Mouse (Mus musculus) heart, embryonic 10.5 days (tissue): Measurements from ENCODE around the gene Fanca. TPM values are rescaled to one million over a fixed set of nuclear protein-coding genes. Genes with fewer than 3 reads are reported as not detected.

Experiments
- DNase-seq: peaks from one replicate; pipeline ENCODE4 v3.0.0-alpha.2; 2017; ENCODE audit warnings: low spot score
- H3K27ac ChIP-seq: fragments of 300-500 bp; sonication (generic); 2 replicates; pipeline ENCODE4 v1.5.1; 2016; ENCODE audit warnings: mild to moderate bottlenecking
- H3K27me3 ChIP-seq: fragments of 300-500 bp; sonication (generic); 2 replicates; pipeline ENCODE4 v1.6.1; 2016; ENCODE audit warnings: mild to moderate bottlenecking; ENCODE audit not compliant: poor library complexity, insufficient read depth, severe bottlenecking
- H3K36me3 ChIP-seq: fragments of 300-500 bp; sonication (generic); 2 replicates; pipeline ENCODE4 v1.6.1; 2016; ENCODE audit warnings: mild to moderate bottlenecking, moderate library complexity
- H3K4me1 ChIP-seq: fragments of 300-500 bp; sonication (generic); 2 replicates; pipeline ENCODE4 v1.6.1; 2016; ENCODE audit warnings: mild to moderate bottlenecking
- H3K4me3 ChIP-seq: fragments of 300-500 bp; sonication (generic); 2 replicates; pipeline ENCODE4 v1.5.1; 2016; ENCODE audit warnings: mild to moderate bottlenecking, moderate library complexity
- H3K9me3 ChIP-seq: fragments of 300-500 bp; sonication (generic); 2 replicates; pipeline ENCODE4 v1.6.1; 2016; ENCODE audit warnings: mild to moderate bottlenecking, moderate library complexity
- WGBS: fragments of 180-500 bp; shearing (Covaris S2); methylation state at CpG from one replicate; pipeline ENCODE4 v1.1.7; 2016; 5-methylcytosine and 5-hydroxymethylcytosine counted together
- polyA plus RNA-seq: library from polyadenylated mRNA; unstranded; fragments of >200 nt; fragmentation: Nextera tagmentation; extraction: Ambion mirVana; gene quantifications from 2 replicates; pipeline ENCODE4 v1.2.1, GENCODE M21; 2016

The Fanca gene
- polyA plus RNA-seq, 1 experiment from 2014 or later: 28.9 TPM

DNA sequence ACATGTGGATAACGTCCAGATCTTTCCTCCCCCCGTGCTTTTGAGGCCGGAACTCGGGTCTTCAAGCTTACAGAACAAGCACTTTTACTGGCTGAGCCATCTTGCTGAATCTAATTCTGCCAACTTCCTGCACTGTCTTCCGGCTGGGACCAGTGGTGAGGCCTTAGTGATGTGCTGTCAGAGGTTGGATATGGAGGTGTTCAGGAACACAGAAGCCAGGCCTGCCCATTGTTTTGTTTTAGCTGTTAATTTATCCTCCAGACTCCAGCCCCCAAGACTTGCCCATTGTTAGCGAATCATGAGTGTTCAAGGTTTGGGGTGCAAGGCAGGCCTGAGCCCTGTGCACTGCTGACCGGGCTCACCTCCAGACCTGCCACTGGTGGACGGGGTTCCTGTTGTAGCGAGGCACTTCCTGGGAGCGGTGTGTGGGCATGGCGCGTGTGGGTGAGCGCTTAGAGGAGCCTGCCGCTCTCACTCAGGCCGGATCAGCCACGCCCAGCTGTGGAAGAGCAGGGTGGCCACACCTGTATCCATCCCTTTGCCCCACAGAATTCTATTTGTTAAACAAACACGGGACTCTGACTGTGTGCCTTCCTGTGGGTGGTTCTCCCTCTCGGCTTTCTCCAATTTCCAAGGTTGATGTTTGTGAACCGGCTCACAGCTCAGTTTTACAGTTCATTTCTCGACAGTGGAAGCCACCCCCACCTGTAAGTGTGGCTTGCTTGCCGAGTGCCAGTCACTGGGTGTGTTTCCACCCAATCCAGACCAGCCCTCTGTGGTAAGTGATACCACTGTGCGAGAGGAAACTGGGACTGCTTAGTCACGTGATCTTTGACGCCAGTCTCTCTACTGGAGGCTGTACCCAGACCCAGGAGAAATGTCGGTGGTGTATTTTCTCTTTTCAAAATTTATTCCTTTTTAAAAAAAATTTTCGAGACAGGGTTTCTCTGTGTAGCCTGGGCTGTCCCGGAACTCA lies 23.0 kb upstream of the Fanca start:
- no peaks in the 10 kb centered on the region for H3K9me3 ChIP-seq
- H3K4me1 ChIP-seq: peaks cover 14% of the 10 kb centered on the region
- H3K27ac ChIP-seq: no peak overlapping the region; the same call in 1 of the 2 replicates
- 81% methylated on average over 27 of the region's 27 CpGs for WGBS
- H3K4me3 ChIP-seq: no peak overlapping the region
- no peak for DNase-seq
- H3K27me3 ChIP-seq: no peaks in the 10 kb centered on the region
- H3K36me3 ChIP-seq: no peaks in the 10 kb centered on the region

DNA sequence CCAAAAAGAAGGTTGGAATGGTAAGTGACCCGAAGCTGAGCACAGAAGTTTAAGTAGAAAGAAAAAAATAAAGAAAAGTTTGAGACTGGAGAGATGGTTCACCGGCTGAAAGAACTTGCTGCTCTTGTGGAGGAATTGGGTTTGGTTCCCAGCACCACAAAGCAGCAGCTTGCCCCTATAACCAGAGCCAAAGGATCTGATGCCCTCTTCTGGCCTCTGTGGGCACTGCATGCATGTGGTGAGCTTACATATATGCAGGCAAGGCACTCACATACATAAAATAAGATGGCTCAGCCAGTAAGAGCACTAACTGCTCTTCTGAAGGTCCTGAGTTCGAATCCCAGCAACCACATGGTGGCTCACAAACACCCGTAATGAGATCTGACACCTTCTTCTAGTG lies 21.7 kb upstream of the Fanca start:
- 93% methylated on average over 4 of the region's 4 CpGs for WGBS
- H3K27me3 ChIP-seq: 0 out of 2 replicates have a peak, but pooled peaks cover 4% of the 10 kb centered on the region
- no peak overlapping the region for H3K27ac ChIP-seq
- DNase-seq: no peak
- H3K36me3 ChIP-seq: no peaks in the 10 kb centered on the region
- H3K9me3 ChIP-seq: no peaks in the 10 kb centered on the region
- H3K4me3 ChIP-seq: no peak overlapping the region
- H3K4me1 ChIP-seq: peaks cover 14% of the 10 kb centered on the region

DNA sequence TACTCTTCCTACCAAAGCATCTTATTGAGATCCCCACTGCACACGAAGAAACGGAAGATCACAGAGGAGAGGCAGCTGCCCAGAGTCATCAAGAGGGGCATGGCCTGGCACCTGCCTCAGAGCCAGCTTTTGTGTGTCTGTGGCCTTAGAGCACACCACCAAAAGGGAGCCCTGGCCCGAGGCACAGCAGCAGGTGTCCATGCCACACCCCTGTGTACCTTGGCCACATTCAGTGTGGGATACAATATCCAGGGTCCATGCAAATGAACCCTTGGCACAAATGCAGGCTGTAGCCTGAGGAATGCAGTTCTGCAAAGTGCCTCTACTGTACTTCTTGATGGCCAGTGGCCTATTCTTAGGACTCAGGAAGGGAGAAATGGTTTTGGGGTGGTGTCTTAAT lies 19.1 kb upstream of the Fanca start:
- no peak for DNase-seq
- Histone ChIP-seq H3K36me3 (no peaks in the 10 kb centered on the region), H3K27ac (no peak overlapping the region), H3K4me3 (no peak overlapping the region), H3K4me1 (peaks cover 20% of the 10 kb centered on the region), H3K27me3 (peaks cover 25% of the 10 kb centered on the region), H3K9me3 (no peaks in the 10 kb centered on the region)
- 76% methylated on average over 3 of the region's 3 CpGs for WGBS

DNA sequence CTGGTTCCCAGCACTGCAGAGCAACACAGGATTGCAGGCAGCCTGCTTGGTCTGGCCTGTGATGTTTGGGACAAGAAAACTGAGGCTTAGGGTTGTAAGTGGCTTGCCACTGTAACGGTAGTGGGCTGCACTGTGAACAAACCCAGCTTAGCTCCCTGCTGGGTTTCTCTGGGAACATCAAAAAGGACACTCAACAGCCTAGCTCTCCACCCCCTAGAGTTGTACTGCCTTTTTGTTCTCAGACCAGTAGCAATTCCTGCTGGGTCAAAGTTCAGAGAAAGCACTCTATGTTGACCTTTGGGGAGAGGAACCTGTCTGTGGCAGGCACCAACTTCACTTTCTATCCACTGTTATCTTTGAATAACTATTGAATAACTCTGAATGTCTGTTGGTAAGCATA lies 16.1 kb upstream of the Fanca start:
- Histone ChIP-seq H3K27ac (peak overlapping the region; percentile 67), H3K27me3 (peaks cover 25% of the 10 kb centered on the region), H3K9me3 (no peaks in the 10 kb centered on the region), H3K4me3 (peak overlapping the region; percentile 72; the same call in 1 of the 2 replicates), H3K4me1 (peaks cover 35% of the 10 kb centered on the region), H3K36me3 (no peaks in the 10 kb centered on the region)
- 9% methylated on average over 1 of the region's 1 CpGs for WGBS
- DNase-seq: no peak

DNA sequence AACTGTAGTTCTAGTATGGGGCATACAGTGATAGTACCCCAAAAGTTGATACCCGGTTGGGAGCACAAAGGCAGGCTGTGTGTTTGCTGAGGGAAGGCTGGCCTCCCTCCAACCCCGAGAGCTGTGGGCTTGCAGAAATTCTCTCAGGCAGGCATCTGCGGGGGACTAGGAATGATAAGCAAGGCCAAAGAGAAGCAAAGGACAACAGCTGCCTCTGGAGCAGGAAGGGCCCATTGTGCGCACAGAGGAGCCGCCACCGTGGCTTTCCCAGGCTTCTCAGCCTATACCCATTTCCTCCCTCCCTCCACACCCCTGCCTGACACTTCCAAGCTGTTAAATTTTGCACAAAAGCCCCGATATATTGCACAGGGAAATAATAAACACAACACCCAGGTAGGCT lies 15.5 kb upstream of the Fanca start:
- H3K4me1 ChIP-seq: peaks cover 35% of the 10 kb centered on the region
- no peak for DNase-seq
- no peaks in the 10 kb centered on the region for H3K9me3 ChIP-seq
- peak overlapping the region; percentile 72; the same call in 1 of the 2 replicates for H3K4me3 ChIP-seq
- peaks cover 25% of the 10 kb centered on the region for H3K27me3 ChIP-seq
- WGBS: 7% methylated on average over 7 of the region's 7 CpGs
- H3K27ac ChIP-seq: peak overlapping the region; percentile 67
- H3K36me3 ChIP-seq: no peaks in the 10 kb centered on the region

GRCm38 (mm10) chr8:123333091-123333587 lies 14.8 kb upstream of the Fanca start:
- Histone ChIP-seq H3K36me3 (no peaks in the 10 kb centered on the region), H3K27ac (peak overlapping the region; percentile 54; the same call in 1 of the 2 replicates), H3K4me1 (peaks cover 35% of the 10 kb centered on the region), H3K9me3 (no peaks in the 10 kb centered on the region), H3K27me3 (peaks cover 25% of the 10 kb centered on the region), H3K4me3 (peak overlapping the region; percentile 72)
- no peak for DNase-seq
- WGBS: 3% methylated on average over 21 of the region's 21 CpGs

DNA sequence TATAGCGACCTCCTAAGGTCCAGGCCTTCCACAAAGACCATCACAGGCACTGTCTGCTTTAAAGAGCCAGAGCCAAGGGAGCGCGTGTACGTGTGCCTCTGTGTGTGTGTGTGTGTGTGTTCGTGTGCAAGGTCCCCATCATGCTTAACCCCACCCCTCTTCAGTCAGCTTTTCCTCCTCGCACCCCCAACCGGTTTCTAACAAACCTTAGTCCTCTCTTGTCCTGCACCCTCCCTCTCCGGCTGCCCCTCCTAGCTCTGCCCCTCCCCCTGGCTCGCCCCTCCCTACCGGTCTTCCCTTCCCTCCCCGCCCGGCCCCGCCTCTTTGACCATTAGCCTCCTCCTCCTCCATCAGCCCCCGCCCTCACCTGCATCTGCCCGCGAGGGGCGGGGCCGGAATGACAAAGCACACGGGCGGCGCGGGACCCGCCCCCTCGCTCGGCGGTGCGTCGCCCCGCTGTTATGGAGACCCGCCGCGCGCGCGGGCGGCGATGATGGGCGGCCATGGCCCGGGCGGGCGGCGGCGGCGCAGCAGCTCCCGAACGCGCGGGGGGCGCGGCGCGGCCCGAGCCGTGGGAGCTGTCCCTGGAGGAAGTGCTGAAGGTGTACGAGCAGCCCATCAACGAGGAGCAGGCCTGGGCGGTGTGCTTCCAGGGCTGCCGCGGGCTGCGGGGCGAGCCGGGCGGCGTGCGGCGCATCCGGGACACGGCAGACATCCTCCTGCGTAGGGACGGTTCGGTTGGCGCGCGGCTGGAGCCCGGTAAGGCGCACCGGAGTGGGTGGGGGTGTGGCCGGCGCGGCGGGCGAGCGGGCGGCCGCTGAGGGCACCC lies 14.1 kb upstream of the Fanca start, which contains the start of gene Spire2:
Gene Spire2 (plus strand): TSS at position 452 of the 829 bp plus-strand sequence.
- WGBS: under 1% methylated on average over 84 of the region's 85 CpGs
- Histone ChIP-seq H3K27me3 (peaks cover 25% of the 10 kb centered on the region), H3K4me3 (peak within 1 kb of the TSS; percentile 72), H3K4me1 (peaks cover 38% of the 10 kb centered on the region), H3K27ac (peak within 1 kb of the TSS; percentile 54), H3K36me3 (no peaks in the 10 kb centered on the region), H3K9me3 (no peaks in the 10 kb centered on the region)
- DNase-seq: peak; percentile 95

- Histone ChIP-seq H3K36me3 (no peaks in the 10 kb centered on the region), H3K9me3 (no peaks in the 10 kb centered on the region), H3K27ac (no peak overlapping the region), H3K4me1 (peaks cover 44% of the 10 kb centered on the region), H3K4me3 (peak overlapping the region; percentile 72), H3K27me3 (peaks cover 25% of the 10 kb centered on the region)
- DNase-seq: no peak
- WGBS: 20% methylated on average over 8 of the region's 8 CpGs
These were observed 13.4 kb upstream of the Fanca start for GRCm38 (mm10) chr8:123331810-123332209.

- H3K27ac ChIP-seq: no peak overlapping the region
- WGBS: 45% methylated on average over 2 of the region's 2 CpGs
- DNase-seq: no peak
These were observed 12.9 kb upstream of the Fanca start for GRCm38 (mm10) chr8:123331301-123331700.

DNA sequence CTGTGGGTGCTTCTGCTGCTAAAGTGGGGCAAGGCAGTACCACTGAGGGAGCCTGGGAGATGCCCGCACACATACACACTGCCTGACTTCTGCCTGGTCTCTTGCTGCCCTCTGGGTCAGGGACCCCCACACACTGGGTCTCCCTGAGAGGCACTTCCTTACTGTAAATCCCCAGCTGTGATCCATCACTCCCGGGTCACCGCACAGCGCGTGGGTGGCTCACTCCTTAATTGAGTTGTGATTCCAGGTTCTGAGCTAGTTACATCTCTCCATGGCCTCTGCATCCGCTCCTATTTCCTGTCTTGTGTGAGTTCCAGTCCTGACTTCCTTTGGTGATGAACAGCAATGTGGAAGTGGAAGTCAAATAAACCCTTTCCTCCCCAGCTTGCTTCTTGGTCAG lies 12.3 kb upstream of the Fanca start:
- Histone ChIP-seq H3K9me3 (no peaks in the 10 kb centered on the region), H3K4me1 (peaks cover 44% of the 10 kb centered on the region), H3K36me3 (no peaks in the 10 kb centered on the region), H3K4me3 (no peak overlapping the region), H3K27me3 (peaks cover 25% of the 10 kb centered on the region), H3K27ac (peak overlapping the region; percentile 42; the same call in 1 of the 2 replicates)
- DNase-seq: no peak
- WGBS: 61% methylated on average over 6 of the region's 6 CpGs

More at GRCm38 (mm10) chr8:123331301-123331700, 12.9 kb upstream of the Fanca start:
- no peaks in the 10 kb centered on the region for H3K36me3 ChIP-seq
- H3K9me3 ChIP-seq: no peaks in the 10 kb centered on the region
- H3K4me1 ChIP-seq: peaks cover 44% of the 10 kb centered on the region
- H3K27me3 ChIP-seq: peaks cover 25% of the 10 kb centered on the region
- H3K4me3 ChIP-seq: no peak overlapping the region

DNA sequence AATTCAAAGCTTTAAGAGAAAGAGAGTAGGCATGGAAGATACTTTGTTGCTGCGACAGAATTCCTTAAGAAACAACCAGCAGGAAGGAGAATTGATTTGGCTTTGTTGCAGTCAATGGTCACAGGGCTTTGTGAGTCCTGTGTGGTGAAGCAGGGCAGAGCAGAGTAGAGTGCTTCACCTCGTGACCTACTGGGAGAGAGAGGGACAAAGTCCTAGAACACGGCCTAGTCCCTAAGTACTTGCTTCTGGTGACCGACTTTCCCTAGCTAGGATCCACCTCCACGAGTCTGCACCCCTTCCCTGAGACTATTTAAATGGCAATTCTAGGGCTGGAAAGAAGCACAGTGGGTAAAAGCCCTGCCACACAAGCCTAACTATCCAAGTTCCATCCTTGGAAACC lies 11.6 kb upstream of the Fanca start:
- Histone ChIP-seq H3K9me3 (no peaks in the 10 kb centered on the region), H3K27me3 (peaks cover 21% of the 10 kb centered on the region), H3K4me1 (peaks cover 44% of the 10 kb centered on the region), H3K36me3 (no peaks in the 10 kb centered on the region), H3K27ac (no peak overlapping the region), H3K4me3 (no peak overlapping the region)
- WGBS: 69% methylated on average over 5 of the region's 5 CpGs
- no peak for DNase-seq

DNA sequence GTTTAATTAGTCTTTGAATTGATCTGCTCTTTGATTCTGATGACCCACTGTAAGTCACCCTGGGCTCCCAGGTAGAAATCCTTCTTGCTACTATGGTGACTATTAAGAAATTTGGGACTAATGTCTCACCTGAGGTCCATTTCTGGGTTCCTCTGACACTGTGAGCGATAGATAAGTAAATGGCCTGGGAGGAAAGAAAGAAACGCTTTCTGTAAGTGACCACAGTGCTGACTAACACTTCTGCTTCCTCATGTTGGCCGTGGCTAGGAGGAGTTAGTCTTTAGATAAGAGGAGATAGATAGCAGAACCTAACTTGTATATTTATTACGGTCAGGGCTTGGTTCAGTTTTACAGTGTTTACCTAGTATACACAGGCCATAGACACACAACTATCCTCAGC lies 11.0 kb upstream of the Fanca start:
- WGBS: 43% methylated on average over 4 of the region's 4 CpGs
- no peaks in the 10 kb centered on the region for H3K36me3 ChIP-seq
- H3K27ac ChIP-seq: no peak overlapping the region
- H3K9me3 ChIP-seq: no peaks in the 10 kb centered on the region
- DNase-seq: no peak
- no peak overlapping the region for H3K4me3 ChIP-seq
- peaks cover 15% of the 10 kb centered on the region for H3K27me3 ChIP-seq
- peaks cover 42% of the 10 kb centered on the region for H3K4me1 ChIP-seq
